Mouse (Mus musculus): ENCODE measurements around the gene Mkrn2os.
"Not testable (repeated sequence)": the region's sequence is repeated elsewhere in the genome, so short reads cannot be mapped to it uniquely, and the experiment has no call there.

Gene Mkrn2os

DNA sequence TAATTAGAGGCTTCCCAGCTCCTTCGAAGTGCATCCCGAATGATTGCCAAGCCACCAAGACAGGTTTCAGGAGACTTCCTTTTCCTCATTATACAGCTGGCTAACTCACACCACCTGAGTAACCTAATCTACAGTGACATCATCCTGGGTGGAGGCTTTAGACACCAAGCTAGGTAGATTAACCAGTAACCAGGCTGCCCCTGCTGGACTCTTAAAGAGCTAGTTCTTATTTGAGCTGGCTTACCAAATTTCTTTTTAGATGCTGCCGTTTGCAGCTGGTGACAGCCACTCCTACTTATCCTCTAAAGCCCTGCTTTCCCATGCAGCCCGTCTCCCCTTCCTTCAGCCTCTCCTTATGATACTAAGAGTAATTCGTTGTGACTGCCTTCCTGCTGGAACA, at the start of gene Mkrn2os:
TSS of gene Mkrn2os (minus strand) at position 119 of the 400 bp plus-strand sequence.
- DNase-seq: peak; percentile 68 to 79

- not testable (repeated sequence) for DNase-seq
These were observed 45.8 kb upstream of the Mkrn2os start for GRCm38 (mm10) chr6:115638188-115638587.

GRCm38 (mm10) chr6:115634015-115634414, 41.6 kb upstream of the Mkrn2os start:
- no peak for DNase-seq

DNA sequence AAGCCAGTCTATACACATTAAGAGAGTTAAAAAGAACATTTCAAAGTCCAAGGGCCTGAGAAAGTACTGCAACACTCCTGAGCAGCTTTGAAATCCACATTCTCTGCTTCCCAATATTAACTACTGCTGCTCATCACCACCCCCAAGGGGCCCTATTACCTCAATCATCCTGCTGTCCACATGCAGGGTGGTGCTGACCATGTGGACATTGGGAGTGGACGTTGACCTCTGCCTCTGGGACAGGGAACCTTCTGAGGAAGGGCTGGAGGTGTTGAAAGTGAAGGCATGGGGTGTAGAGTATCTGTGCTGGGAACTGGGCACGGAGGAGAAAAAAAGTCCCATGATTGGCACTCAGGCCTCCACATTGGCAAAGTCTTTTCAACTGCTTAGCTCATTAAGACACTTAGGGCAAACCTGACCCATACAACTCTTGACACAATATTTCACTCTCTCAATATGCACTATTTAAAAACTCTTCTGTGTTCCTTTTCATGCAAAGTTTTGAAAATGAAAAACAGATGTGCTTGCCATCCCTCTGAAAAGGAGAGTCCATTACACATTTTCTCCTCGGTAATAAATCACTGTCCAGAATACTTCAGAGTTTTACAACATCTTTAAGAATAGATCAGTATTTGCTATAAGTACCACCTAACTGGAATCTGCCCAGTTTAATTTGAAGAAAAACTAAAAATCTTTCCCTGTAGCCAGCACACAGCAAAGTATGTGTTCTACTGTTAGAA, 38.9 kb upstream of the Mkrn2os start:
- DNase-seq: peak; percentile 41 to 58

- no peak for DNase-seq
These were observed 33.7 kb upstream of the Mkrn2os start for GRCm38 (mm10) chr6:115626121-115626520.

DNA sequence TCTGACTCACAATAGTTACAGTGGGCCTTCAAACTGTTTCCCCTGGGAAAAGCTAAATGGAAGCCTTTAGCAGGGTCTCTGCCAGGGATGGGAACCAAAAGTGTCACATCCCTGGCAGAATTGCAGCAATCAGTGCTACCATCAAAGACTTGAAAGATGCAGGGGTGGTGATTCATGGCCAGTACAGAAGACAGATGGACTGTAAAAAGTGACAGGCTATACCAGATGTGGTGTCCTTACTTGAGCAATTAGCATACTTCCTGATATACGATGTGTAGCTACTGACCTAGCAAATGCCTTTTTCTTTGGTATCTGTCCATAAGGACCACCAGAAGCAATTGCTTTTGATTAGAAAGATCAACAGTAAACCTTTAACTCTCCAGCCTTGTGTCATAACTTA, 28.6 kb upstream of the Mkrn2os start:
- no peak for DNase-seq

- DNase-seq: peak; percentile 50 to 56
These were observed 27.4 kb upstream of the Mkrn2os start for GRCm38 (mm10) chr6:115619818-115620217.

GRCm38 (mm10) chr6:115615983-115616382, 23.6 kb upstream of the Mkrn2os start:
- DNase-seq: no peak

GRCm38 (mm10) chr6:115613793-115614192, 21.4 kb upstream of the Mkrn2os start:
- DNase-seq: no peak

DNA sequence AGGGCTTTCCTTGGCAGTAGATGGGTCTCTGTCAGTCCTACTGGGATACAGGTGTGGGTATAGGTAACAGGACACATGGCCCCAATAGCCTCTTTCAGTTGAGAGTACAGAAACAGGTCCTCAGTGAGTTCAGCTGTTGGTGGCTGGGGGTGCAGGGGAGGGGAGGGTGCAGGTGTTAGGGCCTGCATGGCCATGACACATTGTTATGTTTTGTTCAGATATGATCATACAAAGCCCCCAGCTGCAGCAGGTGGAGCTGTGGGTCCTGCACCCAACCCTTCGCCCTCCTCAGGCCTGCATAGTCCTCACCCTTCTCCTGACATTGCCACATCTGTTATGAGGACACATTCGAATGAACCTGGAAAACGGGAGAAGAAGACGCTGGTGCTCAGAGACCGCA, 17.9 kb upstream of the Mkrn2os start:
- DNase-seq: no peak

DNA sequence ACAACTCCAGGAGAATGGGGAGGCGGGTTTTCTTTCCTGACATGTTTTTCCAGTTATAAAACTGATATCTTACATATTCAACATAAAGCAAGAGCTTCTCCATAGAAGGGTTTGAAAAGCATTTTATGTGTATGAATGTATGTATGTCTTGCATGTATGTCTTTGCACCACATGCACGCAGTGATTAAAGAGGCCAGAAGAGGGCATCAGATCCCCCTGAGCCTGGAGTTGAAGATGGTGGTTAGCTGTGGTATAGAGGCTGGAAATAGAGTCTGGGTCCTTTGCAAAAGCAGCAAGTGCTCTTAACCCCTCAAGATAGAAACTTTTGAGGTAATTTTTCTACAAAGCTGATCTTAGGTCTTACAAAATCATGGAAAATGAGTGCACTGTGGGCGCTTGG, 16.7 kb upstream of the Mkrn2os start:
- DNase-seq: peak in 1 of 2 experiments; percentile 30

DNA sequence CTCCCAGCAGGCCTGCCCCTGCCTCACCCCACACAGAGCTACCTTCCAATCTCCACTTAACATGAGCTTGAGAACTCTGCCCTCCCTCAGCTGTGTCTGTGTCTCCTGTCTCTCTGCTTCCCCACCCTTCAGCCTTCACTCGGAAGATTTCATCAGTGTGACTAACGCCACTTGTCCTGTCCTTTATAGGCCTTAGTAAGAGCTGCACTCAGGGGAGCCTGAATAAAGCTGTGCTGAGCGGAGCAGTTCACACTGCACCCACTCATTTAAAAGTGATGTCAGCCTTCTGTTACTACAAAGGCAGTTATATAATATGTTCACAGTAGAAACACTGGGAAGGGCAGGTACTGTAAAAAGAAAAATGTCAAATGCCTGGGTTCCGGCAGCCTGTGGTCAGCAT, 15.1 kb upstream of the Mkrn2os start:
- DNase-seq: no peak

- DNase-seq: no peak
These were observed 14.1 kb upstream of the Mkrn2os start for GRCm38 (mm10) chr6:115606461-115606860.

- peak; percentile 52 to 79 for DNase-seq
These were observed 9.5 kb upstream of the Mkrn2os start, which contains the start of gene Mkrn2 for GRCm38 (mm10) chr6:115601715-115602523. Mkrn2 (plus strand) TSS chr6:115601902.

GRCm38 (mm10) chr6:115601322-115601714, 8.9 kb upstream of the Mkrn2os start:
- peak; percentile 18 to 21 for DNase-seq

DNA sequence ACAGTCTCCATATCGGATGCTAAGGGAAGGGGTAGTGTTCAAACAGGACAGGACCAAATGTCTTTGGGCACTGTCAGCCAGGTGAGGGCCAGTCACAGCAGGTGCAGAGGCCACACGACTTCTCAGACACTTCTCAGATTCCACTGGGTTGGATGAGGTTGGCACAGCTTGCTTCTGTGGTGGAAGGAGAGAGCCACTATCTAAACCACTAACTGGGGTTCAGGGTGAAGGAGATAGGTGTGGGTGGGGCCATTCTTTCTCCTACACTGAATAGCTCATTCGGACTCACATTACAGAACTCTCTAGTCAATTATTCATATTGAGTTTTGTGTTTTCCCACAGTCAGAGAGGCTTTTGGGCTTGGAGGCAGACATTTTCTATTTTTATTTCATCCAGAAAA, 3.3 kb upstream of the Mkrn2os start:
- no peak for DNase-seq

DNA sequence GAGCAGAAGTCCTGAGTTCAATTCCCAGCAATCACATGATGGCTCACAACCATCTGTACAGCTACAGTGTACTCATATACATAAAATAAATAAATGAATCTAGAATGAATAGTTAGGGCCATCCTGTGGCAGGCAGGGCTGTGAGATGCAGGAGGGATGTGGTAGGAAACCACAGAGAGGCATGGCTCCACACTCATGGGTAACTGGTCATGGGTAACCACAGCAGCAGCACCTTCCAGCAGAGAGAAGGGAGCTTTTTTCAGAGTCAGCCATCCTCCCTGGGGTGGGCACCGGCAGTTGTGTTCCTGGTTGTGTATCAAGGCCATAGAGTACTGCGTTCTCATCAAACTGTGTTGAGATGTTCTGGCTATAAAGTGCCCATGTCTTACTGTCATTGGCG, 2.1 kb upstream of the Mkrn2os start:
- DNase-seq: no peak

GRCm38 (mm10) chr6:115593252-115593651, 876 bp upstream of the Mkrn2os start:
- DNase-seq: no peak

- DNase-seq: no peak
These were observed 550 bp downstream of the Mkrn2os start for GRCm38 (mm10) chr6:115591692-115592359.

GRCm38 (mm10) chr6:115586321-115586720, 6.1 kb downstream of the Mkrn2os start:
- DNase-seq: no peak

DNA sequence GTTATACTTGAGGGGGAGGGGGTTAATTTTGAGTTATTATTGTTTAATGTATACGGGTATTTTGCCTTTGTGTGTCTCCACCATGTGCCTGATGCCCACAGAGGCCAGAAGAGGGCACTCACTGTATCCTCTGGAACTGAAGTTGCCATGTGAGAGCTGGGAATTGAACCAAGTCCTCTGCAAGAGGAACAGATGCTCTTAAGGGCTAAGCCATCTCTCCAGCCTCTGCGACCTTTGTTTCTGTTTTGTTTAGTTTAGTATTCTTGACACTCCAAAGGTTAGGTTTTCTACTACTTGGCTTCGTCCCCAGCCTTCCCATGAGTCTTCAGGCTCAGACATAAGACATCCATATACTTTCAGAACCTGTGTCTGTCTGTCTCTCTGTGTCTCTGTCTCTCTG, 8.2 kb downstream of the Mkrn2os start:
- DNase-seq: peak; percentile 37 to 60

DNA sequence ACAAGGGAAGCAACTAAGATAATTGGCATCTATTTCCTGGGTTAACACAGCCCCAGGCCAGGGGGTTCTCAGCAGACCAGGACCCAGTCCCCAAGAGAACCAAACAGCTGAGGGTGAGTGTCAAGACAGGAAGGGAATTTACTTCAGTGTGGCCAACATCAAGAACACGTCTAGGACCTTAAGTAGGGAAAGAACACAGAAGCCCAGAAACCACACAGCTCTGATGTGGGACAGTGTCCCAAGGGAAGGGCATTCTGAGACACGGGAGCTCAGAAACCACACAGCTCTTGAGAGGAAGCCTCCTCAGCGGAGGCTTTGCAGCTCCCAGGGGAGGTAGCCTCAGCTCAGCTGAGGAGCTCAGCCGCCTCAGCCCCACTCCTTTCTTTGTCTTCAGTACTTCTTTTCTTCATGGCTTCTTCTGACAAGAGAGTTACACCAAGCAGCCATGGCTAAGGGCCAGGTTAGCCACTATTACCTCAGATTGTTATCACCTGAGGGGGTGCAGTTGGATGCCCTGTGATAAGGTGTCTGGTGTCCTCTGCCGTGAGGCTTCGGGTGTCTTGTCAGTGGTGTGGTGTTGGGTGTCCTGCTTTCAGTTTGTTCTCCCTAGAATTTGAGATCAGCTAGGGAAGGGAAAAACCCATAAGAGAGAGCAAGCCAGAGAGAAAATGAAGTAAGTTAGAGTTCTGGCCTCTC, 8.8 kb downstream of the Mkrn2os start:
- DNase-seq: no peak

Measured in kidney, adult 8-10 months (tissue).